Comparison of ENCODE assay signal across 20 mouse cellular contexts in genomic region chr14:100423790-100424189, GRCm38 (mm10).
DNase-seq lines count a peak whose midpoint lies in the region; ATAC-seq and TF ChIP-seq lines count a peak whose summit lies in the region.
"Had no signal": no experiment of that assay in that cellular context is flagged by ENCODE, and none has a peak within 500 bp of the region (broad histone marks: within the 10 kb centered on the region; RNA-seq: fewer than 3 reads in every experiment).

No protein-coding gene starts in this region.

- H3K27me3 ChIP-seq in hindbrain, embryonic 15.5 days: no peaks in the 10 kb centered on the region
- H3K27me3 ChIP-seq in hindbrain, embryonic 14.5 days (ENCODE audit: control insufficient read depth, insufficient read depth, low read length): no peaks in the 10 kb centered on the region
- no peaks in the 10 kb centered on the region for H3K27me3 ChIP-seq in megakaryocyte, embryonic 14.5 days (replicated peaks)
- H3K27me3 ChIP-seq: heart, embryonic 12.5 days; limb, embryonic 13.5 days; neural tube, embryonic 12.5 days had no signal

- H3K4me2 ChIP-seq in hindbrain, embryonic 15.5 days: no peak overlapping the region
- no peak overlapping the region for H3K4me2 ChIP-seq in hindbrain, embryonic 14.5 days (replicated peaks)
- H3K4me2 ChIP-seq: heart, embryonic 12.5 days; limb, embryonic 13.5 days; neural tube, embryonic 12.5 days had no signal

- H3K27ac ChIP-seq in hindbrain, embryonic 15.5 days (replicated peaks): no peak overlapping the region
- H3K27ac ChIP-seq in hindbrain, embryonic 14.5 days: no peak overlapping the region
- H3K27ac ChIP-seq: limb, embryonic 13.5 days; neural tube, embryonic 12.5 days had no signal

- H3K9ac ChIP-seq in hindbrain, embryonic 15.5 days: no peak overlapping the region
- no peak overlapping the region for H3K9ac ChIP-seq in hindbrain, embryonic 14.5 days
- H3K9ac ChIP-seq: heart, embryonic 12.5 days; limb, embryonic 13.5 days; neural tube, embryonic 12.5 days had no signal

- H3K4me3 ChIP-seq in hindbrain, embryonic 15.5 days: no peak overlapping the region
- H3K4me3 ChIP-seq in hindbrain, embryonic 14.5 days (replicated peaks; ENCODE audit: low read length): no peak overlapping the region
- peak overlapping the region; percentile 8 for H3K4me3 ChIP-seq in megakaryocyte, embryonic 14.5 days (replicated peaks)
- H3K4me3 ChIP-seq: heart, embryonic 12.5 days; limb, embryonic 13.5 days; neural tube, embryonic 12.5 days had no signal

- no peak for DNase-seq in hindbrain, embryonic 14.5 days (ENCODE audit: low spot score)
- DNase-seq in brain, embryonic 14.5 days (ENCODE audit: low read depth): peak; percentile 28
- peak; percentile 18 to 24 for DNase-seq in layer of hippocampus, postnatal 10 days (ENCODE audit: low spot score in 2 of 2)
- no peak for DNase-seq in adipocyte (ENCODE audit: low spot score)
- DNase-seq: cerebellum, adult 11 months; kidney, adult 11 months; kidney, postnatal 10 days; lung, adult 2 months; lung, postnatal 4 days had no signal

- no peaks in the 10 kb centered on the region for H3K9me3 ChIP-seq in hindbrain, embryonic 15.5 days
- no peaks in the 10 kb centered on the region for H3K9me3 ChIP-seq in hindbrain, embryonic 14.5 days (ENCODE audit: control insufficient read depth, low read length)
- peaks cover 27% of the 10 kb centered on the region; the same call in 1 of the 2 replicates for H3K9me3 ChIP-seq in megakaryocyte, embryonic 14.5 days
- H3K9me3 ChIP-seq: heart, embryonic 12.5 days; limb, embryonic 13.5 days; neural tube, embryonic 12.5 days had no signal

- 68% methylated on average over 4 of the region's 4 CpGs for WGBS in hindbrain, embryonic 15.5 days
- WGBS in hindbrain, embryonic 14.5 days: 75% methylated on average over 4 of the region's 4 CpGs

- H3K4me1 ChIP-seq in hindbrain, embryonic 15.5 days (replicated peaks): no peaks in the 10 kb centered on the region
- H3K4me1 ChIP-seq in hindbrain, embryonic 14.5 days (replicated peaks; ENCODE audit: control insufficient read depth, insufficient read depth, low read length): no peaks in the 10 kb centered on the region
- no peaks in the 10 kb centered on the region for H3K4me1 ChIP-seq in megakaryocyte, embryonic 14.5 days
- H3K4me1 ChIP-seq: heart, embryonic 12.5 days; limb, embryonic 13.5 days; neural tube, embryonic 12.5 days had no signal

- TF ChIP-seq CTCF in brain, embryonic 14.5 days (IDR thresholded peaks at IDR 0.05; ENCODE audit: borderline replicate concordance, extremely low read depth, insufficient read depth, insufficient read length): no peak

- 0 out of 2 replicates have a peak, but pooled peaks have one; percentile 38 for ATAC-seq in hindbrain, embryonic 15.5 days (ENCODE audit: low FRiP score, low read depth)
- no peak for ATAC-seq in hindbrain, embryonic 14.5 days (ENCODE audit: low FRiP score)
- no peak for ATAC-seq in megakaryocyte, adult 5-6 weeks (ENCODE audit: poor library complexity, severe bottlenecking)
- ATAC-seq in CD4-positive, CD25-positive, alpha-beta regulatory T cell, adult 4 months: no peak
- ATAC-seq: activated CD4-positive, CD25-positive, alpha-beta regulatory T cell, adult 4 months; forebrain, embryonic 16.5 days; midbrain, embryonic 16.5 days had no signal

- TF ChIP-seq POLR2A in brain, embryonic 14.5 days (IDR thresholded peaks at IDR 0.05; ENCODE audit: borderline replicate concordance, extremely low read depth, insufficient read depth, insufficient read length, poor library complexity, severe bottlenecking): no peak

- no peaks in the 10 kb centered on the region for H3K36me3 ChIP-seq in hindbrain, embryonic 15.5 days
- H3K36me3 ChIP-seq in hindbrain, embryonic 14.5 days (replicated peaks; ENCODE audit: control insufficient read depth, insufficient read depth): no peaks in the 10 kb centered on the region
- H3K36me3 ChIP-seq in megakaryocyte, embryonic 14.5 days (replicated peaks; ENCODE audit: low read length): no peaks in the 10 kb centered on the region
- H3K36me3 ChIP-seq: G1E; heart, embryonic 12.5 days; limb, embryonic 13.5 days; neural tube, embryonic 12.5 days had no signal

Comparison
In these comparisons a context has a peak if more than half of its experiments do, and no peak if none do; other contexts are left out.
1. DNase-seq: peak in brain, embryonic 14.5 days (single experiment) and layer of hippocampus, postnatal 10 days (2 of 2); none in hindbrain, embryonic 14.5 days (single experiment) and adipocyte (single experiment).